Comparison of ENCODE assay signal across 10 mouse cellular contexts in genomic region chr7:64504691-64505231, GRCm38 (mm10). TPM values are rescaled to one million over a fixed set of nuclear protein-coding genes. Genes with fewer than 3 reads are reported as not detected.
DNase-seq lines count a peak whose midpoint lies in the region; ATAC-seq lines count a peak whose summit lies in the region.
"Had no signal": no experiment of that assay in that cellular context is flagged by ENCODE, and none has a peak within 500 bp of the region (broad histone marks: within the 10 kb centered on the region; RNA-seq: fewer than 3 reads in every experiment).

No protein-coding gene starts in this region.

- peaks cover 43% of the 10 kb centered on the region for H3K4me1 ChIP-seq in midbrain, embryonic 10.5 days
- H3K4me1 ChIP-seq in kidney, embryonic 16.5 days (ENCODE audit: insufficient read depth, low read length) = peaks cover 7% of the 10 kb centered on the region
- H3K4me1 ChIP-seq: liver, embryonic 13.5 days had no signal

- H3K27me3 ChIP-seq in midbrain, embryonic 10.5 days (ENCODE audit: low read depth, poor library complexity, severe bottlenecking) = peaks cover 32% of the 10 kb centered on the region
- peaks cover 40% of the 10 kb centered on the region for H3K27me3 ChIP-seq in kidney, embryonic 16.5 days (ENCODE audit: insufficient read depth, low read length)

- 0 out of 2 replicates have a peak overlapping the region, but pooled peaks have one; percentile 16 for H3K4me3 ChIP-seq in midbrain, embryonic 10.5 days
- H3K4me3 ChIP-seq in kidney, embryonic 16.5 days (ENCODE audit: low read length) = no peak overlapping the region
- H3K4me3 ChIP-seq: heart, embryonic 15.5 days; liver, embryonic 13.5 days had no signal

- H3K27ac ChIP-seq in midbrain, embryonic 10.5 days (replicated peaks) = no peak overlapping the region
- H3K27ac ChIP-seq in kidney, embryonic 16.5 days (ENCODE audit: low read length) = no peak overlapping the region
- H3K27ac ChIP-seq: heart, embryonic 15.5 days; liver, embryonic 13.5 days had no signal

- H3K4me2 ChIP-seq in kidney, embryonic 16.5 days (replicated peaks; ENCODE audit: low read depth, low read length) = no peak overlapping the region
- H3K4me2 ChIP-seq: heart, embryonic 15.5 days; liver, embryonic 13.5 days had no signal

- DNase-seq in lung, postnatal 10 days = peak; percentile 34
- DNase-seq in lung, adult 18-20 months = no peak
- DNase-seq in frontal cortex, postnatal 10 days (ENCODE audit: low spot score in 2 of 2) = peak; percentile 50 to 65
- DNase-seq in midbrain, embryonic 10.5 days (ENCODE audit: low spot score) = peak; percentile 27
- peak; percentile 59 to 63 for DNase-seq in right cerebral cortex, postnatal 36 days (ENCODE audit: low spot score in 2 of 2)
- no peak for DNase-seq in MN1 (ENCODE audit: low spot score)
- no peak for DNase-seq in thymus, postnatal 4 days
- DNase-seq: liver, embryonic 13.5 days had no signal

- 25% methylated on average over 8 of the region's 8 CpGs for WGBS in midbrain, embryonic 10.5 days
- WGBS in kidney, embryonic 16.5 days = 30% methylated on average over 8 of the region's 8 CpGs

- H3K36me3 ChIP-seq in midbrain, embryonic 10.5 days = no peaks in the 10 kb centered on the region
- H3K36me3 ChIP-seq in kidney, embryonic 16.5 days (ENCODE audit: insufficient read depth, low read length) = no peaks in the 10 kb centered on the region
- H3K36me3 ChIP-seq: heart, embryonic 15.5 days; liver, embryonic 13.5 days had no signal

- no peak overlapping the region for H3K9ac ChIP-seq in kidney, embryonic 16.5 days (replicated peaks; ENCODE audit: low read length)
- H3K9ac ChIP-seq: heart, embryonic 15.5 days; liver, embryonic 13.5 days had no signal

- no peak for ATAC-seq in kidney, embryonic 16.5 days (ENCODE audit: low FRiP score, low TSS enrichment)

- H3K9me3 ChIP-seq in midbrain, embryonic 10.5 days (replicated peaks) = no peaks in the 10 kb centered on the region
- H3K9me3 ChIP-seq in kidney, embryonic 16.5 days (ENCODE audit: low read length) = no peaks in the 10 kb centered on the region
- H3K9me3 ChIP-seq: heart, embryonic 15.5 days; liver, embryonic 13.5 days had no signal

RNA-seq across cellular contexts. Expression of gene Apba2, which starts 3.3 kb away (rescaled TPM):
- 50.1 and 68.0 TPM in 2 replicates for polyA plus RNA-seq in midbrain, embryonic 10.5 days (2016; fragmentation: Nextera tagmentation; extraction: Ambion mirVana)
- polyA plus RNA-seq in kidney, embryonic 16.5 days (2015; fragmentation: Nextera tagmentation; extraction: Ambion mirVana) = 3.1 and 3.2 TPM in 2 replicates

Comparison
In these comparisons a context has a peak if more than half of its experiments do, and no peak if none do; other contexts are left out.
1. DNase-seq: peak in lung, postnatal 10 days (single experiment), frontal cortex, postnatal 10 days (2 of 2), midbrain, embryonic 10.5 days (single experiment) and right cerebral cortex, postnatal 36 days (2 of 2); none in lung, adult 18-20 months (0 of 2), MN1 (single experiment) and thymus, postnatal 4 days (single experiment).
2. RNA of gene Apba2, which starts 3.3 kb away (polyA plus RNA-seq): 50.1 to 68.0 TPM in midbrain, embryonic 10.5 days; 3.1 to 3.2 TPM in kidney, embryonic 16.5 days; every median in the first group is over 10 times any median in the second.